Mouse (Mus musculus) heart, adult 2 months (tissue): ENCODE measurements around the gene Hoxb9. TPM values are rescaled to one million over a fixed set of nuclear protein-coding genes. Genes with fewer than 3 reads are reported as not detected.

Source experiments
- DNase-seq, 2 experiments: peaks; one replicate each; pipeline ENCODE4 v3.0.0; 2021
- H3K27ac ChIP-seq: fragments of 200-600 bp; 2 replicates; pipeline ENCODE4 v1.8.1; 2022
- H3K27me3 ChIP-seq: fragments of 200-500 bp; 2 replicates; pipeline ENCODE4 v1.6.1; 2012; ENCODE audit warnings: mild to moderate bottlenecking, low read length, inconsistent platforms, mixed read lengths; ENCODE audit not compliant: control insufficient read depth, insufficient read depth
- H3K36me3 ChIP-seq: fragments of 200-500 bp; 2 replicates; pipeline ENCODE4 v1.6.1; 2012; ENCODE audit warnings: low read length, inconsistent platforms; ENCODE audit not compliant: control insufficient read depth, insufficient read depth
- H3K4me1 ChIP-seq: fragments of 200-500 bp; 2 replicates; pipeline ENCODE4 v1.6.1; 2011; ENCODE audit warnings: low read length; ENCODE audit not compliant: control insufficient read depth, insufficient read depth
- H3K4me3 ChIP-seq: fragments of 200-600 bp; 2 replicates; pipeline ENCODE4 v1.8.1; 2022
- H3K79me2 ChIP-seq: fragments of 200-500 bp; replicated peaks from 2 replicates; pipeline ENCODE4 v1.6.1; 2012; ENCODE audit warnings: mild to moderate bottlenecking, inconsistent platforms, low read length, moderate library complexity, mixed read lengths; ENCODE audit not compliant: control insufficient read depth, insufficient read depth
- H3K9ac ChIP-seq: fragments of 200-500 bp; 2 replicates; pipeline ENCODE4 v1.6.1; 2012; ENCODE audit warnings: low read depth, mild to moderate bottlenecking, control low read depth, inconsistent platforms, low read length, mixed read lengths
- CTCF ChIP-seq: fragments of 200-600 bp; IDR thresholded peaks from 2 replicates; pipeline ENCODE4 v1.8.1; 2022; ENCODE audit warnings: antibody characterized with exemption, mild to moderate bottlenecking, moderate library complexity
- EP300 ChIP-seq: fragments of 200-500 bp; IDR thresholded peaks from 2 replicates; pipeline ENCODE4 v1.6.1; 2011; ENCODE audit warnings: low read depth, low read length, control low read depth; ENCODE audit not compliant: insufficient read depth
- POLR2A ChIP-seq: fragments of 200-500 bp; IDR thresholded peaks from 2 replicates; pipeline ENCODE4 v1.6.1; 2011; ENCODE audit warnings: mild to moderate bottlenecking, low read depth, low read length, control low read depth; ENCODE audit not compliant: insufficient read depth
- WGBS: fragments of 180-500 bp; shearing (Covaris S2); methylation state at CpG from one replicate; pipeline ENCODE4 v1.1.7; 2018; 5-methylcytosine and 5-hydroxymethylcytosine counted together
- intact Hi-C: fragments of 180-260 bp; cut with DNase I; formaldehyde crosslinking; loops from one replicate; pipeline ENCODE4 v1.15.1; 2025
- polyA plus RNA-seq: library from polyadenylated mRNA; depleted of rRNA; stranded (reverse); fragments of >200 nt; gene quantifications from 2 replicates; pipeline ENCODE4 v1.2.3, GENCODE M21; 2012
- total RNA-seq, 2 experiments: library from RNA; stranded (reverse); gene quantifications; 2 replicates each; pipeline ENCODE4 v1.2.3; 2021

Gene Hoxb9
- total and polyA plus RNA-seq, 3 experiments = not detected

DNA sequence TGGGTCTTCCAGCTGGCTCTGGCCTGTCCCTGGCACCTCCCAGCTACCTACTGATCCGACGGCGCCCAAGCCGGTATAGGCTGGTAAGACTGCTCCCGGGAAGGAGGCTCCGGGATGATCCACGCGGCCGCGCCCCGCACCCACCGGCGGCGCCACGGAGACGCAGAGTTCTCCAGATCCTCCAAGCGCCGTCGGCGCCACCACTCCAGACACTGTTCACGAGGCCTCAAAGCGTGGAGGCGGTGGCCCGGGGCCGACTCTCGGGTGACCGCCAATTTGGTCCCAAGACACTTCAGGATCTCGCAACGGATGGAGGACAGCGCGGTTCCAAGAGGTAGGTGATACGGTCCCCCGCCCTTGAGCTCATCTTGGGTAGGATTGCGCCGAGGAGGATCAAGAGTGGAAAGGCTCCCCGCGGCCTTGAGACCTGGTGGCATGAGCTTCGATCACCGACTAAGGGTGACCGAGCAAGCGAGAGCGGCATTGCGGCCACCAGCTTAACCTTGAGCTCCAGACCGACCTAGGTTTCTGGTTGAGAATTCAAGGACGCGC lies 19.7 kb upstream of the Hoxb9 start:
- WGBS = 4% methylated on average over 46 of the region's 46 CpGs
- peaks cover 20% of the 10 kb centered on the region for H3K27me3 ChIP-seq
- no peak overlapping the region for H3K9ac ChIP-seq
- TF ChIP-seq POLR2A (no peak), EP300 (no peak), CTCF (no peak)
- no peaks in the 10 kb centered on the region for H3K36me3 ChIP-seq
- H3K4me1 ChIP-seq = no peaks in the 10 kb centered on the region
- no peak overlapping the region for H3K27ac ChIP-seq
- no peaks in the 10 kb centered on the region for H3K79me2 ChIP-seq
- no peak for DNase-seq
- H3K4me3 ChIP-seq = no peak overlapping the region
- intact Hi-C loops = no loop called here

DNA sequence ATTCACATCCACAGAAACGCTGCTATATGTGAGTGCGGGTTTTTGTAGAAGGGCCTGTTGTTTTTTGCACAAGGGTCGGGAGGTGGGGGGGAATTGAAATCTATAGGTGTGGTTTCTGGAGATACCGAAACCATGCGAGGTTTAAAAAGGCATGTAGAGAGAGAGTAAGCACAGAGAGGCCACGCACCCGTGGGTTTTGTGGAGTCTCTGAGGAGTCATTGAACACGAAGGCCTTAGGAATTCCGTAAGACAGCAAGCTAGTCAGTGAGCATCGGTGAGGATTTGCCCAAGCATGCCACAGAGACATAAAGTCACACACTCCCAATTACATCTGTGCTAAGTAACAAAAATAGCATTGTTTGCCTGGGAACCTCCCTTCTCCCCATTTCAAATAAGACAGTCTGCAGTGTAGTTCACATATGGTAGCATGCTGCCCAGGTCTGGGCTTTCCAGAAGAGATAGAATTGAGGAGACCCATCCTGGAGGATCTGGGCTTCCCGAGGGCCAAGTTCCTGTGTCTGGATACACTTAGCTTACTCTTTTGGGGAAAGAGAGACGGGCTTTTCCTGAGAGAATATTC lies 18.6 kb upstream of the Hoxb9 start:
- H3K27me3 ChIP-seq = peaks cover 22% of the 10 kb centered on the region
- no peak for TF ChIP-seq EP300
- TF ChIP-seq POLR2A = no peak
- no peak for TF ChIP-seq CTCF
- no peaks in the 10 kb centered on the region for H3K36me3 ChIP-seq
- H3K9ac ChIP-seq = no peak overlapping the region
- no peaks in the 10 kb centered on the region for H3K4me1 ChIP-seq
- intact Hi-C loops = no loop called here
- no peak overlapping the region for H3K27ac ChIP-seq
- no peaks in the 10 kb centered on the region for H3K79me2 ChIP-seq
- 8% methylated on average over 12 of the region's 12 CpGs for WGBS
- H3K4me3 ChIP-seq = no peak overlapping the region
- DNase-seq = no peak

DNA sequence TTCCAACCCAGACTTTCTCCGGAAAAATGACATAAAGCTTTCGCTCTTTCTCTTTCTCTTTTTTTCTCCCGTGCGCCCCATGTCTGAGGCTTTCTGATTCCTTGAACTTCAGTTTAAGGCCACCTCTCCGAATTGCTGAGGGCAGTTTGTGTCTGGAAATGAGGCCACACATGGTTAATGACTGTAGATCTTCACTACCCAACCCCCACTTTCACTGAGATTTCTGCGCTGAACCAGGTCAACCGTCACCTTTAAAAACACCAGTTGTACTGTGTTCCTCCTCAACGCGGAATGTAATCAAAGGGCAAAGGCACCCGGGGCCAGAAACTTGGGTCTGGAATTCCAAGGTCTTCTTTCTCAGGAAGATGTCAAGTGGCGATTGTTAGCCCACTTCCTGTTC lies 17.0 kb upstream of the Hoxb9 start:
- H3K4me3 ChIP-seq = no peak overlapping the region
- WGBS = 4% methylated on average over 11 of the region's 11 CpGs
- H3K9ac ChIP-seq = no peak overlapping the region
- H3K36me3 ChIP-seq = no peaks in the 10 kb centered on the region
- H3K79me2 ChIP-seq = no peaks in the 10 kb centered on the region
- DNase-seq = no peak
- H3K27ac ChIP-seq = no peak overlapping the region
- intact Hi-C loops = no loop called here
- H3K4me1 ChIP-seq = no peaks in the 10 kb centered on the region
- H3K27me3 ChIP-seq = peaks cover 25% of the 10 kb centered on the region
- TF ChIP-seq CTCF = no peak
- TF ChIP-seq EP300 = no peak
- TF ChIP-seq POLR2A = no peak

DNA sequence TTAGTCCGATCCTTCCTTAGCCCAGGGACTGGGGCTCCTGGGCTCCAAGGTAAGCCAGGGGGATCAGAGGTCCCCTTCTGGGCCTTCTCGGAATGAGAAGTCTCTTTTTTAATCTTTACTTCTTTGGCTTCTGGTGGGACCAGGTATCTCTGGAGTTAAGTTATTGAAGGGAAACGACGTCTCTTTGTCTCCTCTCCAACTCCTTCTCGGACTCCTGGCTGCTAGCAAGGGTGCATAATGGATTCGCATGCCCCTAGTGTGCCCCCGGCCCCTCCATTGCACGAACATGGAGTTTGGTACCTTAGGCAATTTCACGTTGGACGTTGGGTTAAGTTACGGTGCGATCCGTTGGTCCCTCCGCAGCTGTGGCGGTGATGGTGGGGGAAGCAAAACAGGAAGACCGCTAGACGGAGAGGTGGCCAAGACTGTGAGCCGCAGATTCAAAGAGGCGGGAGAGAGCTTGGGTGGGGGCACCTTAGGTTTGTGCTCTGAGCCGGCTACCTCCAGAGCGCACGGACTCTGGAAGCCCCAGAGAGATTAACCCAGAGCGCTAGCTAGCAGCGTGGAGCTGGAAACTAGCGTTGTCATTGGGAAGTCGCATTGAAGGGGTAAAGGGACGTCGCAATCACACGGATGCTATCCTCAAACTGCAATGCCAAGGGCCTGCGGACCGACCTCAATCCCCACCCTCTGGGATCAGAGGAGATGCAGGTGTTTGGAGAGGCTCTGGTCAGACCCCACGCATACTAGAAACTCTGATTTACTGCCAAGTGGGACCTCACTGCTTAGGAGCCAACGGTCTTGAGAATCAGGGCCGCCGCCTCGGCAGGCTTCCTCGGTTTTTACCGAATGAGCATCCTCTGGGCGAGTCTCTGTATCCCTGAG lies 15.9 kb upstream of the Hoxb9 start:
- Histone ChIP-seq H3K4me3 (no peak overlapping the region), H3K79me2 (no peaks in the 10 kb centered on the region), H3K36me3 (no peaks in the 10 kb centered on the region), H3K4me1 (no peaks in the 10 kb centered on the region), H3K9ac (no peak overlapping the region), H3K27ac (no peak overlapping the region), H3K27me3 (peaks cover 27% of the 10 kb centered on the region)
- intact Hi-C loops = no loop called here
- TF ChIP-seq EP300 (no peak), POLR2A (no peak), CTCF (no peak)
- WGBS = 4% methylated on average over 39 of the region's 39 CpGs
- DNase-seq = no peak

DNA sequence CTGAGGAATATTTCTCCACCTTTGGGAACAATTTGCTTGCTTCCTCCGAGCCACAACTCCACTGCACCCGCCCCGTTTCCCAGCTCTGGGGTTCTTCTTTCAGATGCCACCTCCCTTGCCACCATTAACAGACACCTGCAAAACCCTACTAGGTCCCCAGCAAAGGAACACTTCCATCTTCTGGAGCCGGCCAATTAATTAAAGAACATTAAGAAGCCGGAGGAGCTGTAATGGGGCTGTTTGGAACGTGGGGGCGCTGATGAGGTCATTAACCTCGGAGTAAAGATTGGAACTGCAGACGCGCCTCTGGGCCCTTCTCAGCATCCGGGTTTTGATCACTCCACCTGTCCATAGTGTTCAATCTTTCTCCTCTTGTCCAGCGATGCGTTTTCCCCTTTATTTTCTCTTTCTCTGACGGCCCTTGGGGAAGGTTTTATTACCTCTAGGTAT lies 15.2 kb upstream of the Hoxb9 start:
- TF ChIP-seq EP300 = no peak
- no peak for TF ChIP-seq CTCF
- TF ChIP-seq POLR2A = no peak
- H3K79me2 ChIP-seq = no peaks in the 10 kb centered on the region
- H3K9ac ChIP-seq = no peak overlapping the region
- WGBS = 4% methylated on average over 14 of the region's 14 CpGs
- no peak overlapping the region for H3K4me3 ChIP-seq
- H3K27me3 ChIP-seq = peaks cover 29% of the 10 kb centered on the region
- no peak overlapping the region for H3K27ac ChIP-seq
- intact Hi-C loops = no loop called here
- DNase-seq = no peak
- H3K36me3 ChIP-seq = no peaks in the 10 kb centered on the region
- no peaks in the 10 kb centered on the region for H3K4me1 ChIP-seq

DNA sequence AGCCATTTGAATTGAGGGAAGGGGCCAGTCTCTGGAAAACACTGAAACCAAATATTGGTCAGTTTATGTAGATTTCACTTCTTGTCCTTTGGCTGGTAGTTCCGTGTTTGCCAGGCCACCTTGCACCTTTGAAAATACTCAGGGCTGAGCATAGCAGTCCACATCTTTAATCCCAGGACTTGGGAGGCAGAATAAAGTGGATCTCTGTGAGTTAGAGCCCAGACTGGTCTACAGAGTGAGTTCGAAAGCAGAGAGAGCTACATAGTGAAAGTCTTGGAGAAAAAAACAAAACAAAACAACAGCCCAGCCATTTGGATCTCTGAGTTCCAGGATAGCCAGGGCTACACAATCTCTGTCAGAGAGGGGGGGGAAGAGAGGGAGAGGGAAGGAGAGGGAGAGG lies 14.1 kb upstream of the Hoxb9 start:
- Histone ChIP-seq H3K4me3 (no peak overlapping the region), H3K27ac (no peak overlapping the region), H3K79me2 (no peaks in the 10 kb centered on the region), H3K36me3 (no peaks in the 10 kb centered on the region), H3K4me1 (no peaks in the 10 kb centered on the region), H3K9ac (no peak overlapping the region), H3K27me3 (peaks cover 25% of the 10 kb centered on the region)
- DNase-seq = no peak
- TF ChIP-seq CTCF (no peak), EP300 (no peak), POLR2A (no peak)
- WGBS = 26% methylated on average over 2 of the region's 2 CpGs
- intact Hi-C loops = no loop called here
